Mouse (Mus musculus) kidney, adult 2 months (tissue): ENCODE results near the gene Prdm9. TPM values are rescaled to one million over a fixed set of nuclear protein-coding genes. Genes with fewer than 3 reads are reported as not detected.

Experiments
- DNase-seq: peaks from one replicate; pipeline ENCODE4 v3.0.0; 2021
- H3K27ac ChIP-seq: fragments of 200-500 bp; 2 replicates; pipeline ENCODE4 v1.5.1; 2012; ENCODE audit warnings: low read depth, low read length, control low read depth, inconsistent platforms; ENCODE audit not compliant: insufficient read depth
- H3K27me3 ChIP-seq: fragments of 200-500 bp; replicated peaks from 2 replicates; pipeline ENCODE4 v1.6.1; 2012; ENCODE audit warnings: mild to moderate bottlenecking, moderate library complexity, low read length, inconsistent platforms; ENCODE audit not compliant: control insufficient read depth, insufficient read depth
- H3K36me3 ChIP-seq: fragments of 200-500 bp; 2 replicates; pipeline ENCODE4 v1.6.1; 2012; ENCODE audit warnings: mild to moderate bottlenecking, moderate library complexity, low read length, inconsistent platforms; ENCODE audit not compliant: control insufficient read depth, insufficient read depth
- H3K4me1 ChIP-seq: fragments of 200-500 bp; 2 replicates; pipeline ENCODE4 v1.6.1; 2011; ENCODE audit warnings: low read length; ENCODE audit not compliant: control insufficient read depth, insufficient read depth
- H3K4me3 ChIP-seq: fragments of 200-500 bp; 2 replicates; pipeline ENCODE4 v1.5.1; 2011; ENCODE audit warnings: mild to moderate bottlenecking, low read depth, low read length, control low read depth; ENCODE audit not compliant: insufficient read depth
- CTCF ChIP-seq: fragments of 200-500 bp; conservative IDR thresholded peaks from 2 replicates; pipeline ENCODE4 v1.5.1; 2011; ENCODE audit warnings: low read depth, mild to moderate bottlenecking, control low read depth, low read length, moderate library complexity, mixed read lengths; ENCODE audit not compliant: insufficient read depth, insufficient read length
- POLR2A ChIP-seq: fragments of 200-500 bp; IDR thresholded peaks from one replicate; pipeline ENCODE4 v1.6.1; 2011; ENCODE audit warnings: low read depth, low read length, control low read depth
- WGBS: fragments of 180-500 bp; shearing (Covaris S2); methylation state at CpG from one replicate; pipeline ENCODE4 v1.1.7; 2018; 5-methylcytosine and 5-hydroxymethylcytosine counted together
- polyA plus RNA-seq: library from polyadenylated mRNA; depleted of rRNA; stranded (reverse); fragments of >200 nt; gene quantifications from 2 replicates; pipeline ENCODE4 v1.2.3, GENCODE M21; 2012; rRNA removed

Gene Prdm9
- 2.5 and 2.9 TPM in 2 replicates for polyA plus RNA-seq

DNA sequence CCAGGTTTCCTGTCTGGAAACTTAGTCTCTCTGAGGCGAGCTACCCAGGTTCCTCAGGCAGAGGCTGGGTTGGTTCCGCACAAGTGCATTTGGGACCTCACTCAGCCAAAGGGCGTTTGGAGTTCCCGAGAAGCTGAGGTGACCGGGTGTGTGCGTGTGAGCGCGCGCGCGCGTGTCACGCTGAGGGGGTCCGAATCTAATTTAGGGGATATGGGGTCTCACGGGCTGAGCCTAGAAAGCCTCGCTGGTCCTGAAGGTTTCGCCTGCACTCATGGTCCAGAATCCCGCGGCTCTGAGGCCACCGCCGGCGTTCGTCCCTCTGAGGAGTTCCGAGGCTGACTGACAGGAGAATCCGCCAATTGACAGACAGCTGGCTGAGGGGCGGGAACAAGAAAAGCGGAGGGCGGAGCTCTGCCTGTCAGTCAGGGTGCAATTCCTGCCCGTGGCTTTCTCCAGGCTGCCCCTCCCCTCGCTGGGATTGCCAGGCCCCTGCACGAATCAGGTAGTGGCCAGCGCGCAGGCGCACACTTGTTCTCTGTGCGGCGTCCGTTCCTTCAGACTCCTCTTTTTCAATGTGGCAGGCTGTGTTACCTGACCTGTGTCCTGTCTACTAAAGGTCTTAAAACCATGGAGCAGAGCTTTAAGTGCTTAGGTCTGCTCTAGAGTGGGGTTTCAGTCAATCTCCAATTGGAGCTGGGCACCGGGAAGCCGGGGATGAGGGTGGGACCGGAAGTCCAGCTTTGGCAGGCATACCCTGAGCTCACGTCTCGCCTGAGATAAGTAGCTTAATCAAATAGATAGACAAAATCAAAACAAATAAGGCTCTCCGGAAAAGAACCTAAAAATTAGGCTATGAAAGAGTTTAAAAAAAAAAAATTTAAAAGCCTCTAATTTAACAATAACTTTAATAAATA lies at the start of gene Prdm9:
TSS of gene Prdm9 (minus strand) at position 341 of the 914 bp plus-strand sequence.
- no peaks in the 10 kb centered on the region for H3K36me3 ChIP-seq
- H3K27ac ChIP-seq: peak within 1 kb of the TSS; percentile 99
- 0 out of 2 replicates have a peak, but pooled peaks cover 5% of the 10 kb centered on the region for H3K4me1 ChIP-seq
- DNase-seq: peak; percentile 100
- under 1% methylated on average over 43 of the region's 43 CpGs for WGBS
- TF ChIP-seq CTCF (no peak), POLR2A (peak; percentile 72)
- H3K4me3 ChIP-seq: peak within 1 kb of the TSS; percentile 88
- H3K27me3 ChIP-seq: no peaks in the 10 kb centered on the region

DNA sequence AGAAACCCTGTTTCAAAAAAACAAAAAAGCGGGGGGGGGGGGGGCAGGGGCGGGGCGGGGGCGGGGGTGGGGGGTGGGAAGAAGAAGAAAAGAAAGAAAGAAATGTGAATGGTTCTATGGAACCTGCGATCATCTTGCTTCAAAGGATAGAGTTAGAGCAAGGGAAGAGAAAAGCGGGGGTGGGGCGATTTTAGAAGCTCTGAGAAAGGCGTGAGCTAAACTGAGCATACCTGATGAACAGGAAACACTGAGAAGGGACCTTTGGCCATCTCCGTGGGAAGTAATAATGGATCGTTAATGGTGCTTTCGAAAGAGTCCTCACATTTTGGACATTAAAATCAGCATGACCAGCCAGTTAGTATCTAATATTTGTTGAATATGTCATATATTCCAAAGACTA lies 35.3 kb upstream of the Prdm9 start:
- Histone ChIP-seq H3K27me3 (no peaks in the 10 kb centered on the region), H3K36me3 (no peaks in the 10 kb centered on the region), H3K27ac (no peak overlapping the region), H3K4me1 (no peaks in the 10 kb centered on the region), H3K4me3 (no peak overlapping the region)
- TF ChIP-seq CTCF (no peak), POLR2A (no peak)
- no peak for DNase-seq
- WGBS: 80% methylated on average over 10 of the region's 11 CpGs

DNA sequence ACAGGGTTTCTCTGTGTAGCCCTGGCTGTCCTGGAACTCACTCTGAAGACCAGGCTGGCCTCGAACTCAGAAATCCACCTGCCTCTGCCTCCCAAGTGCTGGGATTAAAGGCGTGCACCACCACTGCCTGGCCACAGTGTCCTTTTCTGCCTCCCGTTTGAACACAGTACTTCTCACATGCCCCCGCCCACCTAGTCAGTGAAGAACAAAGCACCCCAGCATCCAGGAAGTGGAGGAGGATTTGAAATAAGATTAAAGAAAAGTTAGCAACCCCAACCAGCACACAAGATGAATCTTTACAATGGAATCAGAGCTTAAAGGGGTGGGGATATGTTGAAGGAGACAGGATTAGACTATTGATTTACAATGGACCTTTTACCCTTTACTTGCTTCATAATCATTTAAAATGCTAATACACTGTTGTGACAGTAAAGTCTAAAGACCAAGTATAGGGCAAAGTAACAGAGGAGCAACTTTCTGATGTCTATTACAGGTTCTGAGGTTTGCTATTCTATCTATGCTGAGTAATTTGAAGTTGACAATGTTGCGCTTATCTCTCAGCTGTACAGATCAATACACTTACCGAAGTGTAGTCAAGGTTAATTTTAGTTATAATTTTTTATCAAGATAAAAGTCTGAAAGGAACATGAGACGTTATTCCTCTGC lies 27.2 kb upstream of the Prdm9 start:
- no peak for TF ChIP-seq POLR2A
- TF ChIP-seq CTCF: no peak
- no peaks in the 10 kb centered on the region for H3K4me1 ChIP-seq
- no peak overlapping the region for H3K4me3 ChIP-seq

DNA sequence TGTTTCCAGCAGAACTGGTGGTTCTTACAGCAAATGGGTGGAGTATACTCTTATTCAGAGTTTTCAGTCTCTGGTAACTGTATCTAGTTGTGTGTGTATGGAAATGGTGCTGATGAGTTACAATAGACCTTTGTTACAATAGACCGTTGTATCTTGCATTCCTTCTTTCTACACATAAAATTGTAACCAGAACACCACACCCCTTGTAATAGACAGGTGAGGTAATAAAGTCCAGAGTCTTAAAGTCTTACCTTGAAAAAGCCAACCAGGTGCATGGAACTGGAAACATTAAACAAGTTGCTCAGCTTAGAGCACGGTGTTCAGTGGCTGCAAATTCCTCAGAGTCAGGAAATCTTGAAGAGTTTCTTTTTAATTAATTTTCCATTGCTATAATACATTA lies 24.0 kb upstream of the Prdm9 start:
- no peak for DNase-seq
- no peaks in the 10 kb centered on the region for H3K27me3 ChIP-seq
- H3K36me3 ChIP-seq: no peaks in the 10 kb centered on the region
- H3K4me1 ChIP-seq: no peaks in the 10 kb centered on the region
- WGBS: 41% methylated on average over 2 of the region's 2 CpGs
- H3K4me3 ChIP-seq: no peak overlapping the region
- H3K27ac ChIP-seq: no peak overlapping the region
- no peak for TF ChIP-seq CTCF
- no peak for TF ChIP-seq POLR2A

More for the DNA sequence above, 27.2 kb upstream of the Prdm9 start:
- WGBS: 80% methylated on average over 7 of the region's 7 CpGs
- H3K27ac ChIP-seq: no peak overlapping the region
- no peak for DNase-seq
- H3K27me3 ChIP-seq: no peaks in the 10 kb centered on the region
- no peaks in the 10 kb centered on the region for H3K36me3 ChIP-seq

DNA sequence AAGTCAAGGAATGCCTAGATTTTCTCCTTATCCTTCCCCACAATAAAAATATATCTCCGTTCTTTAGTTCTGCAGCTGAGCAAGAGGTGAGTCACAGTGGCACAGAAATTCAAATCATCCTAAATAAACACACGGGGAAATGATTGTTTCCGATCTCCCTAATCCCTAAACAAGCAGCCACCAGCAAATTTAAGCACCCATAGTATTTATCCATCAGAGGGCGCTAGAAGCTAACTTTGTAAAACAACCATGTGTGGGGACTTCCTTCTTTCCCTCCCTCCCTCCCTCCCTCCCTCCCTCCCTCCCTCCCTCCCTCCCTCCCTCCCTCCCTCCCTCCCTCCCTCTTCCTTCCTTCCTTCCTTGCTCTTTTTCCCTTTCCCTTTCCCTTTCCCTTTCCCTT lies 21.5 kb upstream of the Prdm9 start:
- WGBS: 31% methylated on average over 4 of the region's 4 CpGs
- no peaks in the 10 kb centered on the region for H3K27me3 ChIP-seq
- no peak for TF ChIP-seq POLR2A
- no peak for TF ChIP-seq CTCF
- no peaks in the 10 kb centered on the region for H3K4me1 ChIP-seq
- no peak for DNase-seq
- H3K4me3 ChIP-seq: no peak overlapping the region
- no peak overlapping the region for H3K27ac ChIP-seq
- H3K36me3 ChIP-seq: no peaks in the 10 kb centered on the region

DNA sequence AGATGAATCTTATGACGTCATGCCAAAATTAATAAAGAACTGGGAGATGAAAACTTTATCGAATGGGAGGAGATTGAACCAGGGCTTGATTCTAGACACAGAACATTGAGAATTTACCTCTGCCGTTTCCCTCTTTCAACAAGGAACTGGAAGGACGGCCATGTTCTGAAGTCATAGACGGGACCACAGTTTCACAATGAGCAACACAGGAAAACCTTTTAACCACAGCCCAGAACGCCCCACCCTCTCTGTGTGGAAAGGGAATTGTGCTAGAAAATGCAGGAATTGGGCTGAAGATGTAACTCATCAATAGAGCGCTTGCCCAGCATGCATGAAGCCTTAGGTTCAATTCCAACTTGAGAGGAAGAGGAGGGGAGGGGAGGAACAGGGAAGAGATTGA lies 18.9 kb upstream of the Prdm9 start:
- TF ChIP-seq CTCF (no peak), POLR2A (no peak)
- Histone ChIP-seq H3K27me3 (no peaks in the 10 kb centered on the region), H3K4me3 (no peak overlapping the region), H3K4me1 (no peaks in the 10 kb centered on the region), H3K36me3 (no peaks in the 10 kb centered on the region), H3K27ac (no peak overlapping the region)
- DNase-seq: no peak
- WGBS: 87% methylated on average over 7 of the region's 7 CpGs

DNA sequence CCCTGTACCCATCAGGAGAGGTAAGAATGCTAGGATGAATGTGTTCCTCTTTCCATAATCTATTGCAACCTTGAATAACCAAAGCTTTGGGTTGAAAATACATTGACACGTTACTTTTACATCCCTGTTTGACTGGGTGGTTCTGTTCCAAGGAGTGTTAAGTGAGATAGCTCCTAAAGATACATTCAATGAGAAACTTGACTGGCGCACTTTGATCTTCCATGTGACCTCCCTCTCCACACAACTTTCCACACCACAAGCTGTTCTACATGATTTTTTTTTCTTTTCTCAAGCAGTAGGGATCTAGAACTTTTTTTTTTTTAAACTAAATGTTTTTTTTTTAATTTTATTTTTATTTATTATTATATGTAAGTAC lies 15.9 kb upstream of the Prdm9 start:
- no peak for DNase-seq
- H3K27me3 ChIP-seq: no peaks in the 10 kb centered on the region
- no peaks in the 10 kb centered on the region for H3K36me3 ChIP-seq
- H3K4me3 ChIP-seq: no peak overlapping the region
- 93% methylated on average over 2 of the region's 2 CpGs for WGBS
- no peak for TF ChIP-seq POLR2A
- TF ChIP-seq CTCF: no peak
- H3K27ac ChIP-seq: no peak overlapping the region
- no peaks in the 10 kb centered on the region for H3K4me1 ChIP-seq
